Mouse (Mus musculus): ENCODE measurements around the gene Bptf.
"Not testable (repeated sequence)": the region's sequence is repeated elsewhere in the genome, so short reads cannot be mapped to it uniquely, and the experiment has no call there.

Gene Bptf

GRCm38 (mm10) chr11:107026554-107027430 lies 105.1 kb downstream of the Bptf start:
- H3K27me3 ChIP-seq (ENCODE audit: control insufficient read depth, insufficient read depth, low read length, poor library complexity, severe bottlenecking), result no peaks in the 10 kb centered on the region; the same call in 1 of the 2 replicates
- H3K36me3 ChIP-seq (ENCODE audit: control insufficient read depth, insufficient read depth, low read length, poor library complexity, severe bottlenecking), result no peaks in the 10 kb centered on the region
- peak; percentile 61 for DNase-seq (ENCODE audit: low read depth, low spot score)

GRCm38 (mm10) chr11:107025411-107026321 lies 106.3 kb downstream of the Bptf start, which contains the start of gene 1810010H24Rik:
Gene 1810010H24Rik (plus strand): TSS chr11:107025681.
- Histone ChIP-seq H3K36me3 (ENCODE audit: control insufficient read depth, insufficient read depth, low read length, poor library complexity, severe bottlenecking) (no peaks in the 10 kb centered on the region), H3K27me3 (ENCODE audit: control insufficient read depth, insufficient read depth, low read length, poor library complexity, severe bottlenecking) (no peaks in the 10 kb centered on the region; the same call in 1 of the 2 replicates)
- peak; percentile 58 for DNase-seq (ENCODE audit: low read depth, low spot score)

GRCm38 (mm10) chr11:107024406-107024805 lies 107.5 kb downstream of the Bptf start:
- DNase-seq (ENCODE audit: low read depth, low spot score), result no peak
- H3K27me3 ChIP-seq (ENCODE audit: control insufficient read depth, insufficient read depth, low read length, poor library complexity, severe bottlenecking), result no peaks in the 10 kb centered on the region; the same call in 1 of the 2 replicates
- no peaks in the 10 kb centered on the region for H3K36me3 ChIP-seq (ENCODE audit: control insufficient read depth, insufficient read depth, low read length, poor library complexity, severe bottlenecking)

GRCm38 (mm10) chr11:107022050-107022683 lies 109.8 kb downstream of the Bptf start:
- H3K36me3 ChIP-seq (ENCODE audit: control insufficient read depth, insufficient read depth, low read length, poor library complexity, severe bottlenecking), result no peaks in the 10 kb centered on the region
- H3K27me3 ChIP-seq (ENCODE audit: control insufficient read depth, insufficient read depth, low read length, poor library complexity, severe bottlenecking), result no peaks in the 10 kb centered on the region; the same call in 1 of the 2 replicates

GRCm38 (mm10) chr11:107019722-107020121 lies 112.2 kb downstream of the Bptf start:
- H3K36me3 ChIP-seq (ENCODE audit: control insufficient read depth, insufficient read depth, low read length, poor library complexity, severe bottlenecking); DNase-seq (ENCODE audit: low read depth, low spot score); H3K27me3 ChIP-seq (ENCODE audit: control insufficient read depth, insufficient read depth, low read length, poor library complexity, severe bottlenecking): not testable (repeated sequence)

More at GRCm38 (mm10) chr11:107022050-107022683, 109.8 kb downstream of the Bptf start:
- DNase-seq (ENCODE audit: low read depth, low spot score), result no peak

GRCm38 (mm10) chr11:107019318-107019717 lies 112.6 kb downstream of the Bptf start:
- no peaks in the 10 kb centered on the region for H3K36me3 ChIP-seq (ENCODE audit: control insufficient read depth, insufficient read depth, low read length, poor library complexity, severe bottlenecking)
- DNase-seq (ENCODE audit: low read depth, low spot score), result no peak
- H3K27me3 ChIP-seq (ENCODE audit: control insufficient read depth, insufficient read depth, low read length, poor library complexity, severe bottlenecking), result no peaks in the 10 kb centered on the region; the same call in 1 of the 2 replicates

- DNase-seq (ENCODE audit: low read depth, low spot score), result peak; percentile 50
- Histone ChIP-seq H3K27me3 (ENCODE audit: control insufficient read depth, insufficient read depth, low read length, poor library complexity, severe bottlenecking) (no peaks in the 10 kb centered on the region; the same call in 1 of the 2 replicates), H3K36me3 (ENCODE audit: control insufficient read depth, insufficient read depth, low read length, poor library complexity, severe bottlenecking) (no peaks in the 10 kb centered on the region)
Observed at GRCm38 (mm10) chr11:107018606-107019005, 113.3 kb downstream of the Bptf start.

- no peaks in the 10 kb centered on the region for H3K36me3 ChIP-seq (ENCODE audit: control insufficient read depth, insufficient read depth, low read length, poor library complexity, severe bottlenecking)
- no peak for DNase-seq (ENCODE audit: low read depth, low spot score)
Observed at GRCm38 (mm10) chr11:107017339-107017886, 114.5 kb downstream of the Bptf start.

GRCm38 (mm10) chr11:107016893-107017292 lies 115.0 kb downstream of the Bptf start:
- H3K27me3 ChIP-seq (ENCODE audit: control insufficient read depth, insufficient read depth, low read length, poor library complexity, severe bottlenecking), result no peaks in the 10 kb centered on the region
- DNase-seq (ENCODE audit: low read depth, low spot score), result no peak
- H3K36me3 ChIP-seq (ENCODE audit: control insufficient read depth, insufficient read depth, low read length, poor library complexity, severe bottlenecking), result no peaks in the 10 kb centered on the region

More at GRCm38 (mm10) chr11:107017339-107017886, 114.5 kb downstream of the Bptf start:
- H3K27me3 ChIP-seq (ENCODE audit: control insufficient read depth, insufficient read depth, low read length, poor library complexity, severe bottlenecking), result no peaks in the 10 kb centered on the region

GRCm38 (mm10) chr11:107015535-107016187 lies 116.3 kb downstream of the Bptf start:
- not testable (repeated sequence) for DNase-seq (ENCODE audit: low read depth, low spot score); H3K36me3 ChIP-seq (ENCODE audit: control insufficient read depth, insufficient read depth, low read length, poor library complexity, severe bottlenecking); H3K27me3 ChIP-seq (ENCODE audit: control insufficient read depth, insufficient read depth, low read length, poor library complexity, severe bottlenecking)

- peak; percentile 76 for DNase-seq (ENCODE audit: low read depth, low spot score)
- Histone ChIP-seq H3K36me3 (ENCODE audit: control insufficient read depth, insufficient read depth, low read length, poor library complexity, severe bottlenecking) (no peaks in the 10 kb centered on the region), H3K27me3 (ENCODE audit: control insufficient read depth, insufficient read depth, low read length, poor library complexity, severe bottlenecking) (no peaks in the 10 kb centered on the region)
Observed at GRCm38 (mm10) chr11:107014597-107015309, 117.2 kb downstream of the Bptf start.

GRCm38 (mm10) chr11:107014020-107014585 lies 117.8 kb downstream of the Bptf start:
- Histone ChIP-seq H3K27me3 (ENCODE audit: control insufficient read depth, insufficient read depth, low read length, poor library complexity, severe bottlenecking) (no peaks in the 10 kb centered on the region), H3K36me3 (ENCODE audit: control insufficient read depth, insufficient read depth, low read length, poor library complexity, severe bottlenecking) (no peaks in the 10 kb centered on the region)
- DNase-seq (ENCODE audit: low read depth, low spot score), result peak; percentile 48

All from splenic B cell, adult 2 months (primary cell).